Mouse (Mus musculus) stomach, embryonic 14.5 days (tissue): ENCODE data around the gene Ccl5. TPM values are rescaled to one million over a fixed set of nuclear protein-coding genes. Genes with fewer than 3 reads are reported as not detected.

Experiments
- ATAC-seq: fragments of 200-750 bp; cut with Nextera tagmentation; 2 replicates; pipeline ENCODE4 v1.8.0; 2017; ENCODE audit warnings: low read depth, moderate TSS enrichment; ENCODE audit not compliant: insufficient number of reproducible peaks, insufficient read depth, low FRiP score
- H3K27ac ChIP-seq: fragments of 300-500 bp; sonication (generic); 2 replicates; pipeline ENCODE4 v1.5.1; 2014; ENCODE audit warnings: mild to moderate bottlenecking, low read length, moderate library complexity, mixed read lengths
- H3K27me3 ChIP-seq: fragments of 300-500 bp; sonication (generic); 2 replicates; pipeline ENCODE4 v1.6.1; 2014; ENCODE audit warnings: low read length, control low read depth, mixed read lengths; ENCODE audit not compliant: control insufficient read depth, insufficient read depth
- H3K36me3 ChIP-seq: fragments of 300-500 bp; sonication (generic); 2 replicates; pipeline ENCODE4 v1.6.1; 2014; ENCODE audit warnings: mild to moderate bottlenecking, control low read depth, low read length, moderate library complexity, mixed read lengths; ENCODE audit not compliant: control insufficient read depth, insufficient read depth
- H3K4me1 ChIP-seq: fragments of 300-500 bp; sonication (generic); 2 replicates; pipeline ENCODE4 v1.6.1; 2014; ENCODE audit warnings: low read length, control low read depth, mixed read lengths; ENCODE audit not compliant: control insufficient read depth, insufficient read depth
- H3K4me2 ChIP-seq: fragments of 300-500 bp; sonication (generic); replicated peaks from 2 replicates; pipeline ENCODE4 v1.6.1; 2014; ENCODE audit warnings: low read depth, low read length, control low read depth
- H3K4me3 ChIP-seq: fragments of 300-500 bp; sonication (generic); 2 replicates; pipeline ENCODE4 v1.5.1; 2014; ENCODE audit warnings: low read depth, low read length, control low read depth
- H3K9ac ChIP-seq: fragments of 300-500 bp; sonication (generic); replicated peaks from 2 replicates; pipeline ENCODE4 v1.6.1; 2014; ENCODE audit warnings: low read depth, mild to moderate bottlenecking, control low read depth, low read length, moderate library complexity, mixed read lengths
- H3K9me3 ChIP-seq: fragments of 300-500 bp; sonication (generic); 2 replicates; pipeline ENCODE4 v1.6.1; 2016; ENCODE audit warnings: low read depth, low read length, control low read depth; ENCODE audit not compliant: control insufficient read depth
- WGBS: fragments of 180-500 bp; shearing (Covaris S2); extraction: QIAGEN DNeasy Blood & Tissue Kit; methylation state at CpG from one replicate; pipeline ENCODE4 v1.1.7; 2014; 5-methylcytosine and 5-hydroxymethylcytosine counted together
- polyA plus RNA-seq: library from polyadenylated mRNA; unstranded; fragments of >200 nt; fragmentation: Nextera tagmentation; extraction: Ambion mirVana; gene quantifications from 2 replicates; pipeline ENCODE4 v1.2.1, GENCODE M21; 2014

Ccl5 gene
- polyA plus RNA-seq, 1 experiment from 2014 or later, result 0.69 TPM

GRCm38 (mm10) chr11:83491488-83491887, 38.8 kb downstream of the Ccl5 start:
- Histone ChIP-seq H3K4me3 (no peak overlapping the region), H3K36me3 (peaks cover 20% of the 10 kb centered on the region), H3K9ac (no peak overlapping the region), H3K4me1 (no peaks in the 10 kb centered on the region), H3K9me3 (no peaks in the 10 kb centered on the region), H3K27ac (no peak overlapping the region), H3K4me2 (no peak overlapping the region), H3K27me3 (no peaks in the 10 kb centered on the region)
- no peak for ATAC-seq
- WGBS, result 82% methylated on average over 4 of the region's 4 CpGs

Other genes starting within 250 kb of the Ccl5 start
- gene Slfn14, start 243.8 kb downstream of the Ccl5 start, polyA plus RNA-seq, result 0.14 TPM in 1 of 2 replicates, not detected in the other
- gene Ap2b1, start 231.5 kb downstream of the Ccl5 start, polyA plus RNA-seq, result 68.6 and 72.3 TPM in 2 replicates
- gene Pex12, start 227.9 kb downstream of the Ccl5 start, polyA plus RNA-seq, result 15.9 and 16.7 TPM in 2 replicates
- 0.62 and 1.1 TPM in 2 replicates for gene Rasl10b, start 121.4 kb downstream of the Ccl5 start, polyA plus RNA-seq
- 0.10 TPM in 1 of 2 replicates, not detected in the other for gene Gas2l2, start 101.1 kb downstream of the Ccl5 start, polyA plus RNA-seq
- 1.5 TPM in 1 of 2 replicates, not detected in the other for gene 1700020L24Rik, start 92.8 kb downstream of the Ccl5 start, polyA plus RNA-seq
- gene Mmp28, start 67.4 kb downstream of the Ccl5 start, polyA plus RNA-seq, result 1.4 and 1.9 TPM in 2 replicates
- gene Taf15, start 57.4 kb downstream of the Ccl5 start, polyA plus RNA-seq, result 26.8 and 27.0 TPM in 2 replicates
- not detected in 2 replicates for gene Heatr9, start 8.3 kb downstream of the Ccl5 start, polyA plus RNA-seq
- 1.9 and 4.4 TPM in 2 replicates for gene Ccl9, start 48.1 kb upstream of the Ccl5 start, polyA plus RNA-seq
- gene Ccl6, start 62.6 kb upstream of the Ccl5 start, polyA plus RNA-seq, result 2.2 and 3.4 TPM in 2 replicates
- gene Rpl9-ps1, start 115.1 kb upstream of the Ccl5 start, polyA plus RNA-seq, result not detected in 2 replicates
- 0.46 TPM in 1 of 2 replicates, not detected in the other for gene Ccl3, start 118.8 kb upstream of the Ccl5 start, polyA plus RNA-seq
- 0.68 TPM in 1 of 2 replicates, not detected in the other for gene Ccl4, start 132.1 kb upstream of the Ccl5 start, polyA plus RNA-seq
- 1.2 and 2.0 TPM in 2 replicates for gene Wfdc17, start 173.5 kb upstream of the Ccl5 start, polyA plus RNA-seq
- gene Wfdc18, start 178.5 kb upstream of the Ccl5 start, polyA plus RNA-seq, result 0.54 TPM in 1 of 2 replicates, not detected in the other
- gene Wfdc21, start 216.4 kb upstream of the Ccl5 start, polyA plus RNA-seq, result 1.6 TPM in 1 of 2 replicates, not detected in the other
- 28.7 and 29.1 TPM in 2 replicates for gene Heatr6, start 223.2 kb upstream of the Ccl5 start, polyA plus RNA-seq